Mouse (Mus musculus): ENCODE measurements at regions not wholly inside any gene's neighbourhood (a gene's known extent, or its start where the extent isn't known, plus 50 kb on each side); places are given as distances from the start of the nearest gene placed in this dataset.
"Not testable (repeated sequence)": the region's sequence is repeated elsewhere in the genome, so short reads cannot be mapped to it uniquely, and the experiment has no call there.

- DNase-seq (ENCODE audit: low spot score in 2 of 2) = no peak
These were observed 69.9 kb downstream of the Fbxo4 start for GRCm38 (mm10) chr15:3909471-3909870.

- DNase-seq (ENCODE audit: low spot score in 2 of 2) = peak in 1 of 2 experiments; percentile 35
These were observed 70.7 kb downstream of the Fbxo4 start for GRCm38 (mm10) chr15:3908721-3909120.

- no peak for DNase-seq (ENCODE audit: low spot score in 2 of 2)
These were observed 73.8 kb downstream of the Fbxo4 start for GRCm38 (mm10) chr15:3905548-3905947.

- DNase-seq (ENCODE audit: low spot score in 2 of 2) = no peak
These were observed 100.9 kb downstream of the Fbxo4 start for GRCm38 (mm10) chr15:3878429-3878828.

- no peak for DNase-seq (ENCODE audit: low spot score in 2 of 2)
These were observed 101.9 kb downstream of the Fbxo4 start for GRCm38 (mm10) chr15:3877506-3877905.

- DNase-seq (ENCODE audit: low spot score in 2 of 2) = peak in 1 of 2 experiments; percentile 41
These were observed 104.0 kb downstream of the Fbxo4 start for GRCm38 (mm10) chr15:3875210-3875861.

- DNase-seq (ENCODE audit: low spot score in 2 of 2) = no peak
These were observed 147.6 kb downstream of the Fbxo4 start for GRCm38 (mm10) chr15:3831802-3832201.

- DNase-seq (ENCODE audit: low spot score in 2 of 2) = no peak
These were observed 173.9 kb downstream of the Fbxo4 start for GRCm38 (mm10) chr15:3805430-3805829.

- no peak for DNase-seq (ENCODE audit: low spot score in 2 of 2)
These were observed 192.6 kb upstream of the Ghr start for GRCm38 (mm10) chr15:3775865-3776264.

- no peak for DNase-seq (ENCODE audit: low spot score in 2 of 2)
These were observed 189.0 kb upstream of the Ghr start for GRCm38 (mm10) chr15:3772228-3772789.

- DNase-seq (ENCODE audit: low spot score in 2 of 2) = no peak
These were observed 187.0 kb upstream of the Ghr start for GRCm38 (mm10) chr15:3770312-3770711.

GRCm38 (mm10) chr15:3764726-3765125 lies 181.4 kb upstream of the Ghr start:
- DNase-seq (ENCODE audit: low spot score in 2 of 2) = no peak

GRCm38 (mm10) chr15:3760396-3760795 lies 177.1 kb upstream of the Ghr start:
- DNase-seq (ENCODE audit: low spot score in 2 of 2) = peak in 1 of 2 experiments; percentile 2

GRCm38 (mm10) chr15:3755636-3756035 lies 172.3 kb upstream of the Ghr start:
- DNase-seq (ENCODE audit: low spot score in 2 of 2) = peak; percentile 3 to 74

GRCm38 (mm10) chr15:3748072-3748471 lies 164.8 kb upstream of the Ghr start:
- DNase-seq (ENCODE audit: low spot score in 2 of 2) = not testable (repeated sequence)

- DNase-seq (ENCODE audit: low spot score in 2 of 2) = no peak
These were observed 160.0 kb upstream of the Ghr start for GRCm38 (mm10) chr15:3743168-3743814.

GRCm38 (mm10) chr15:3742191-3742590 lies 158.9 kb upstream of the Ghr start:
- DNase-seq (ENCODE audit: low spot score in 2 of 2) = no peak

- DNase-seq (ENCODE audit: low spot score in 2 of 2) = no peak
These were observed 141.9 kb upstream of the Ghr start for GRCm38 (mm10) chr15:3725214-3725613.

- peak in 1 of 2 experiments; percentile 2 for DNase-seq (ENCODE audit: low spot score in 2 of 2)
These were observed 137.5 kb upstream of the Ghr start for GRCm38 (mm10) chr15:3720668-3721340.

GRCm38 (mm10) chr15:3711764-3712163 lies 128.5 kb upstream of the Ghr start:
- no peak for DNase-seq (ENCODE audit: low spot score in 2 of 2)

- DNase-seq (ENCODE audit: low spot score in 2 of 2) = peak in 1 of 2 experiments; percentile 4
These were observed 124.1 kb upstream of the Ghr start for GRCm38 (mm10) chr15:3707089-3708078.
